In genomic region chr4:24924726-24925125, GRCm38 (mm10) we compare ENCODE assay signal across 23 mouse cellular contexts. TPM values are rescaled to one million over a fixed set of nuclear protein-coding genes. Genes with fewer than 3 reads are reported as not detected.
DNase-seq lines count a peak whose midpoint lies in the region; ATAC-seq and TF ChIP-seq lines count a peak whose summit lies in the region.
"Had no signal": no experiment of that assay in that cellular context is flagged by ENCODE, and none has a peak within 500 bp of the region (broad histone marks: within the 10 kb centered on the region; RNA-seq: fewer than 3 reads in every experiment).

No protein-coding gene starts in this region.

- DNase-seq in forebrain, embryonic 10.5 days (ENCODE audit: extremely low spot score, low spot score) = no peak
- peak; percentile 42 for DNase-seq in layer of hippocampus, adult 9-10 months (ENCODE audit: low spot score)
- no peak for DNase-seq in layer of hippocampus, postnatal 25 days (ENCODE audit: extremely low spot score in 1 of 2, low spot score in 1 of 2)
- peak; percentile 35 for DNase-seq in brain, embryonic 14.5 days (ENCODE audit: low read depth)
- peak; percentile 52 for DNase-seq in forebrain, postnatal 0 days
- DNase-seq in heart, postnatal 4 days = no peak
- DNase-seq in kidney, postnatal 10 days = no peak
- DNase-seq: adrenal gland, adult 2 months; adrenal gland, postnatal 14 days; cerebellum, adult 18-20 months; cerebellum, adult 9-10 months; cerebellum, postnatal 14 days; gastrocnemius, adult 2 months; gastrocnemius, postnatal 14 days; heart, adult 11 months had no signal

- 57% methylated on average over 2 of the region's 2 CpGs for WGBS in forebrain, embryonic 15.5 days
- 81% methylated on average over 2 of the region's 2 CpGs for WGBS in forebrain, embryonic 10.5 days
- 48% methylated on average over 2 of the region's 2 CpGs for WGBS in forebrain, postnatal 0 days

- peak overlapping the region; percentile 39; the same call in 1 of the 2 replicates for H3K27ac ChIP-seq in forebrain, embryonic 15.5 days (replicated peaks)
- H3K27ac ChIP-seq in forebrain, embryonic 10.5 days = no peak overlapping the region
- H3K27ac ChIP-seq in forebrain, postnatal 0 days (ENCODE audit: low read depth, low read length) = no peak overlapping the region
- H3K27ac ChIP-seq: gastrocnemius, adult 2 months; hindbrain, embryonic 10.5 days; hindbrain, embryonic 13.5 days; intestine, embryonic 15.5 days had no signal

- H3K4me3 ChIP-seq in forebrain, embryonic 15.5 days = no peak overlapping the region
- no peak overlapping the region for H3K4me3 ChIP-seq in forebrain, embryonic 10.5 days
- no peak overlapping the region for H3K4me3 ChIP-seq in forebrain, postnatal 0 days (ENCODE audit: low read depth, low read length)
- H3K4me3 ChIP-seq: gastrocnemius, adult 2 months; hindbrain, embryonic 10.5 days; hindbrain, embryonic 13.5 days; intestine, embryonic 15.5 days had no signal

- TF ChIP-seq POLR2A in brain, embryonic 14.5 days (IDR thresholded peaks at IDR 0.05; ENCODE audit: borderline replicate concordance, extremely low read depth, insufficient read depth, insufficient read length, poor library complexity, severe bottlenecking) = no peak

- TF ChIP-seq CTCF in brain, embryonic 14.5 days (IDR thresholded peaks at IDR 0.05; ENCODE audit: borderline replicate concordance, extremely low read depth, insufficient read depth, insufficient read length) = no peak
- TF ChIP-seq CTCF in forebrain, postnatal 0 days (IDR thresholded peaks at IDR 0.05; ENCODE audit: low read depth) = no peak

- no peaks in the 10 kb centered on the region for H3K36me3 ChIP-seq in forebrain, embryonic 15.5 days
- no peaks in the 10 kb centered on the region for H3K36me3 ChIP-seq in forebrain, embryonic 10.5 days (replicated peaks)
- no peaks in the 10 kb centered on the region for H3K36me3 ChIP-seq in forebrain, postnatal 0 days (ENCODE audit: insufficient read depth)
- H3K36me3 ChIP-seq: hindbrain, embryonic 10.5 days; hindbrain, embryonic 13.5 days; intestine, embryonic 15.5 days had no signal

- no peaks in the 10 kb centered on the region for H3K9me3 ChIP-seq in forebrain, embryonic 15.5 days
- H3K9me3 ChIP-seq in forebrain, embryonic 10.5 days = no peaks in the 10 kb centered on the region
- no peaks in the 10 kb centered on the region for H3K9me3 ChIP-seq in forebrain, postnatal 0 days (ENCODE audit: low read length)
- H3K9me3 ChIP-seq: hindbrain, embryonic 10.5 days; hindbrain, embryonic 13.5 days; intestine, embryonic 15.5 days had no signal

- H3K27me3 ChIP-seq in forebrain, embryonic 15.5 days = no peaks in the 10 kb centered on the region
- no peaks in the 10 kb centered on the region for H3K27me3 ChIP-seq in forebrain, embryonic 10.5 days (ENCODE audit: poor library complexity, severe bottlenecking)
- no peaks in the 10 kb centered on the region for H3K27me3 ChIP-seq in forebrain, postnatal 0 days (ENCODE audit: insufficient read depth, low read length)
- H3K27me3 ChIP-seq: hindbrain, embryonic 13.5 days; intestine, embryonic 15.5 days had no signal

- peaks cover 23% of the 10 kb centered on the region for H3K4me1 ChIP-seq in forebrain, embryonic 15.5 days
- no peaks in the 10 kb centered on the region for H3K4me1 ChIP-seq in forebrain, embryonic 10.5 days
- H3K4me1 ChIP-seq in forebrain, postnatal 0 days (ENCODE audit: insufficient read depth) = 0 out of 2 replicates have a peak, but pooled peaks cover 5% of the 10 kb centered on the region
- H3K4me1 ChIP-seq: hindbrain, embryonic 10.5 days; hindbrain, embryonic 13.5 days; intestine, embryonic 15.5 days had no signal

- no peak overlapping the region for H3K4me2 ChIP-seq in forebrain, embryonic 15.5 days (replicated peaks)
- no peak overlapping the region for H3K4me2 ChIP-seq in forebrain, postnatal 0 days (ENCODE audit: low read depth)
- H3K4me2 ChIP-seq: heart, embryonic 11.5 days; hindbrain, embryonic 13.5 days; intestine, embryonic 15.5 days had no signal

- ATAC-seq in forebrain, embryonic 15.5 days (replicated peaks) = 0 out of 2 replicates have a peak, but pooled peaks have one; percentile 44
- peak; percentile 66 for ATAC-seq in forebrain, postnatal 0 days
- ATAC-seq: CD4-positive, CD25-positive, alpha-beta regulatory T cell, adult 4 months; hindbrain, embryonic 16.5 days; intestine, embryonic 15.5 days had no signal

- H3K9ac ChIP-seq in forebrain, embryonic 15.5 days (replicated peaks) = no peak overlapping the region
- no peak overlapping the region for H3K9ac ChIP-seq in forebrain, postnatal 0 days
- H3K9ac ChIP-seq: hindbrain, embryonic 13.5 days; intestine, embryonic 15.5 days had no signal

RNA-seq across cellular contexts. Expression of gene Ndufaf4, which starts 26.8 kb away (rescaled TPM):
- polyA plus RNA-seq in forebrain, embryonic 15.5 days (2015; fragmentation: Nextera tagmentation; extraction: Ambion mirVana) = 52.8 and 55.3 TPM in 2 replicates
- polyA plus RNA-seq in forebrain, embryonic 10.5 days (2016; fragmentation: Nextera tagmentation; extraction: Ambion mirVana) = 64.7 and 65.2 TPM in 2 replicates
- total RNA-seq in layer of hippocampus, postnatal 25 days (2021) = 10 to 100 TPM; 32.7 to 37.3 TPM
- polyA plus RNA-seq in brain, embryonic 14.5 days (2012; rRNA removed) = 11.9 and 15.2 TPM in 2 replicates
- 27.5 and 29.3 TPM in 2 replicates for total RNA-seq in forebrain, postnatal 0 days (2014; rRNA removed)
- 71.1 and 76.2 TPM in 2 replicates for polyA plus RNA-seq in forebrain, postnatal 0 days (2015; fragmentation: Nextera tagmentation; extraction: Ambion mirVana)
- 10 to 100 TPM; 69.2 to 70.1 TPM for total RNA-seq in heart, postnatal 4 days (2021)

RNA-seq across cellular contexts. Expression of gene Gpr63, which starts 41.5 kb away (rescaled TPM):
- polyA plus RNA-seq in forebrain, embryonic 15.5 days (2015; fragmentation: Nextera tagmentation; extraction: Ambion mirVana) = 2.2 and 3.6 TPM in 2 replicates
- 1.7 and 2.2 TPM in 2 replicates for polyA plus RNA-seq in forebrain, embryonic 10.5 days (2016; fragmentation: Nextera tagmentation; extraction: Ambion mirVana)
- 10 to 100 TPM; 42.9 to 44.1 TPM for total RNA-seq in layer of hippocampus, postnatal 25 days (2021)
- 7.3 and 7.5 TPM in 2 replicates for polyA plus RNA-seq in brain, embryonic 14.5 days (2012; rRNA removed)
- total RNA-seq in forebrain, postnatal 0 days (2014; rRNA removed) = 3.0 and 13.7 TPM in 2 replicates
- polyA plus RNA-seq in forebrain, postnatal 0 days (2015; fragmentation: Nextera tagmentation; extraction: Ambion mirVana) = 2.4 and 2.7 TPM in 2 replicates
- 1 to 10 TPM; 3.2 to 4.2 TPM for total RNA-seq in heart, postnatal 4 days (2021)
- total RNA-seq: MEL had no signal
- polyA plus RNA-seq: CD4-positive, CD25-positive, alpha-beta regulatory T cell, adult 4 months had no signal

Comparison
In these comparisons a context has a peak if more than half of its experiments do, and no peak if none do; other contexts are left out.
1. DNase-seq: peak in layer of hippocampus, adult 9-10 months (single experiment), brain, embryonic 14.5 days (single experiment) and forebrain, postnatal 0 days (single experiment); none in forebrain, embryonic 10.5 days (single experiment), layer of hippocampus, postnatal 25 days (0 of 2), heart, postnatal 4 days (single experiment) and kidney, postnatal 10 days (single experiment).